Mouse (Mus musculus): ENCODE data around the gene Olfr70. TPM values are rescaled to one million over a fixed set of nuclear protein-coding genes. Genes with fewer than 3 reads are reported as not detected.
A peak's percentile ranks its signal among the peaks of the same experiment; 100 is the strongest.

Olfr70 gene
- polyA plus RNA-seq, 1 experiment: not detected

GRCm38 (mm10) chr4:43729794-43730550 is 29.4 kb upstream of the Olfr70 start, which contains the start of gene Spaar:
Gene Spaar (plus strand): TSS chr4:43730034.
- Histone ChIP-seq H3K27ac (ENCODE audit: insufficient read depth, low read length) (peak within 1 kb of the TSS; percentile 49), H3K4me3 (ENCODE audit: insufficient read depth, low read length) (no peak within 1 kb of the TSS), H3K4me1 (ENCODE audit: control insufficient read depth, insufficient read depth, low read length) (peaks cover 16% of the 10 kb centered on the region; the same call in 1 of the 2 replicates)
- no peak for TF ChIP-seq CTCF (IDR thresholded peaks at IDR 0.05; ENCODE audit: borderline replicate concordance, insufficient read depth, low read length)
- TF ChIP-seq POLR2A (IDR thresholded peaks at IDR 0.05; ENCODE audit: low read depth, low read length): no peak

DNA sequence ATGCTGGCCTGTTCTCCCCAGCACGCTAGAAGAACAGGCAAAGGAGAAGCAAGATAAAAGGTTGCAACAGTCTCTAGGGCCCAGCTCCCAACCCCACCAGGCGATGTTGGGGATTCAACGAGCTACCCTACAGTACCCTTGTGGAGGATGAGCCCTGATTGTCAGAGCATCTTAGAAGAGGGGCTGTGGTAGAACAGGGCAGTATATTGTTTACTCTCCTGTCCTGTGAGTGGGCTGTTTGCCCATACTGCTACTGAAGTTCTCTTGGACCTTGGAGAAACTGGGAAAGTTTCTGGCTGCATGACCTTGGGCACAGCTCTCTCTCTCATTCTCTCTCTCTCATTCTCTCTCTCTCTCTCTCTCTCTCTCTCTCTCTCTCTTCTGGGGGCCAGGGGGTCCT is 28.5 kb upstream of the Olfr70 start:
- peak overlapping the region; percentile 49 for H3K27ac ChIP-seq (ENCODE audit: insufficient read depth, low read length)
- TF ChIP-seq POLR2A (IDR thresholded peaks at IDR 0.05; ENCODE audit: low read depth, low read length): no peak
- TF ChIP-seq CTCF (IDR thresholded peaks at IDR 0.05; ENCODE audit: borderline replicate concordance, insufficient read depth, low read length): no peak
- no peak overlapping the region for H3K4me3 ChIP-seq (ENCODE audit: insufficient read depth, low read length)
- peaks cover 16% of the 10 kb centered on the region; the same call in 1 of the 2 replicates for H3K4me1 ChIP-seq (ENCODE audit: control insufficient read depth, insufficient read depth, low read length)

DNA sequence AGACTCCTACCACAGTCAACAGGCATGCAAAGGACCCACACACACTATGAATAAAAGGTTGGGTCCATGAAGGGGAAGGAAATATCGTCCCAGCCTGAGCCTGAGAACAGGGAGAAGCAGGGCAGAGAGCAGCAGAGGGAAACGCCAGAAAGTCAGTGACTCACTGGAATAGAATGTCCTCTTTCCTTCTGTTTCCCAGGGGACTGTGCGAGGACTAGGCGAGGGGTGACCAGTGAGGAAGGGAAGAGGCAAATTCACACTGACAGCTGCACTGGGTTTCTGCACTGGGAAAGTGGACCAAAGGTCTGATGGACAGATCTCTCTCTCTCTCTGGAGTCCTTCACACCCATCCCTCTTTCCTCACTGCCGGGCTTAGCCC is 28.0 kb upstream of the Olfr70 start:
- H3K4me3 ChIP-seq (ENCODE audit: insufficient read depth, low read length): no peak overlapping the region
- no peak for TF ChIP-seq CTCF (IDR thresholded peaks at IDR 0.05; ENCODE audit: borderline replicate concordance, insufficient read depth, low read length)
- peak overlapping the region; percentile 49 for H3K27ac ChIP-seq (ENCODE audit: insufficient read depth, low read length)
- peaks cover 16% of the 10 kb centered on the region; the same call in 1 of the 2 replicates for H3K4me1 ChIP-seq (ENCODE audit: control insufficient read depth, insufficient read depth, low read length)

DNA sequence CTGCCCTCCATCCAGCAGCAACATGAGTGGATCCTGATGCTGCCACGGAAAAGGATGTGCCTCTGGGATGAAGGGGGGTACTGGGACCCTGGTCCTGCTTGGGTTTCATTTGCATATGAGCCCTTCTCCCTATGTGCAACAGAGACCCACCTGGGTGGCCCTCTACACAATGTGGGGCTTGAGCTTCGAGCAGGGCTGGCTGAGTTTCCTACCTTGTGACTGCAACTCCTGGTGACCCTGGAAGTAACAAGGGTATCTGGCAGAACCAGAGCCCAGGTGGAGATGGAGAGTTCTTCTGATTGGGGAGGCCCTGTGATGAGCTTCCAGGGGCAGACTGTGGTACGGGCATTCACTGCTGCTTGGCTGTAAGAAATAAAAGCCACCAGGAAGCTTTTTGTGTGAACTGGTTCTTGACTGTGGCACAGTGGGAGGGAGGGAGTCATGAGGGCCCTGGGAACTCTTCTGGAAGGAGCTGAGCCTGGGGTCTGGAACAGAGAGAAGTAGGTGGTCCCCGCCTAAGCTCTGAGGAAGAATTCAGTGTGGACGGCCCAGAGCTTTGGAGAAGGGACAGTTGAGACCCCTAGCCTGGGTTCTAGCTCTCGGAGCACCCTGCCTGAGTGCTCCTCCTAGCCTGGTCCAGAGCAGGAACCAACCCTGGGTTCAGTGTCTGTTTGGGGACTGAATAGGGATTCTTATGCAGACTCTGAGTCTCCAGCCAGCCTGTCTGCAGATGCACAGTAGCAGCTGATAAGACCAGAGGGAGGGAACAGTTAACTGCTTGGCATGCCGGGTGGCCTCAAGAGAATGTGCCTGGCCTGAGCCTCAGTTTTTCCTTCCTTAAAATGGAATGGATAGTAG is 27.3 kb upstream of the Olfr70 start:
- Histone ChIP-seq H3K4me3 (ENCODE audit: insufficient read depth, low read length) (no peak overlapping the region), H3K4me1 (ENCODE audit: control insufficient read depth, insufficient read depth, low read length) (peaks cover 16% of the 10 kb centered on the region; the same call in 1 of the 2 replicates), H3K27ac (ENCODE audit: insufficient read depth, low read length) (peak overlapping the region; percentile 49)
- TF ChIP-seq CTCF (IDR thresholded peaks at IDR 0.05; ENCODE audit: borderline replicate concordance, insufficient read depth, low read length): no peak
- TF ChIP-seq POLR2A (IDR thresholded peaks at IDR 0.05; ENCODE audit: low read depth, low read length): no peak

GRCm38 (mm10) chr4:43726995-43727394 is 26.4 kb upstream of the Olfr70 start, which contains the start of gene Hrct1:
Gene Hrct1 (plus strand): TSS chr4:43727188.
- no peak for TF ChIP-seq CTCF (IDR thresholded peaks at IDR 0.05; ENCODE audit: borderline replicate concordance, insufficient read depth, low read length)
- TF ChIP-seq POLR2A (IDR thresholded peaks at IDR 0.05; ENCODE audit: low read depth, low read length): peak; percentile 31
- H3K4me3 ChIP-seq (ENCODE audit: insufficient read depth, low read length): no peak within 1 kb of the TSS
- H3K27ac ChIP-seq (ENCODE audit: insufficient read depth, low read length): peak within 1 kb of the TSS; percentile 49
- peaks cover 16% of the 10 kb centered on the region; the same call in 1 of the 2 replicates for H3K4me1 ChIP-seq (ENCODE audit: control insufficient read depth, insufficient read depth, low read length)

DNA sequence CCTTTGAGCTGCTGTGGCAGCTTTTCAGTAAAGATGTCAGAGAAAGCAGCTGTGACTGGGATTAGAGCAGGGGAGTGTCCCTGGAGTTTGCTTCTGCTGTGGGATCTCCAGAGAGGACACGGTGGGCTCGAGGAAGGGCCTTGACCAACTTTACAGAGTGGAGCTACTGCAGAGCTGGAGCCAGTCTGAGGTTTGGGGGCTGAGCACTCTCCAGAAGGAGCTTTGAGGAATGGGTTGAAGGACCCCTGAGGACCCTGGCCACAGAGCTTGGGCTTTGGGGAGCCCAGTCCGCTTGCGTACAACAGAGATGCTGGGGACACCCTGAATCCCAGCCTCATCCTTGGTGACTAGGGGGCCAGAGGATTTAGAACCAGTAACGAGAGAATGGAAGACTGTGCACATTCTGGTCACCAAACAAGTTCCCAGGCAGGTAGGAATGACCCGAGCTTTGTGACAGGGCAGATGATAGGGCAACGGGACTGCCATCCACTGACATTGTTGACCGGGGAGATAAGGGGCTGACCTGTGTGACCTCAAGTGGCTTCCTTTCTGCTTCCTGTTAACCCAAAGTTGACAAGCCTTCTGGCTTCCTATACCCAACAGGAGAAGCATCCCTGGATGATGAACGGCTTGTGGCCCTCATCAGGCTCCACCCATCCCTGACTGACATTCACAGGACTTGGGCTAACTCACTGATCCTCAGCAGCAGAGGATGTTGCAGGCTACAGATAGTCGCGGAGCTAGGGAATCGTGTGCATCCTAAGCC is 25.8 kb upstream of the Olfr70 start:
- no peak for TF ChIP-seq CTCF (IDR thresholded peaks at IDR 0.05; ENCODE audit: borderline replicate concordance, insufficient read depth, low read length)
- TF ChIP-seq POLR2A (IDR thresholded peaks at IDR 0.05; ENCODE audit: low read depth, low read length): no peak
- H3K4me3 ChIP-seq (ENCODE audit: insufficient read depth, low read length): no peak overlapping the region
- H3K27ac ChIP-seq (ENCODE audit: insufficient read depth, low read length): no peak overlapping the region
- H3K4me1 ChIP-seq (ENCODE audit: control insufficient read depth, insufficient read depth, low read length): peaks cover 16% of the 10 kb centered on the region; the same call in 1 of the 2 replicates

GRCm38 (mm10) chr4:43724764-43725163 is 24.2 kb upstream of the Olfr70 start:
- Histone ChIP-seq H3K4me3 (ENCODE audit: insufficient read depth, low read length) (no peak overlapping the region), H3K27ac (ENCODE audit: insufficient read depth, low read length) (no peak overlapping the region), H3K4me1 (ENCODE audit: control insufficient read depth, insufficient read depth, low read length) (peaks cover 16% of the 10 kb centered on the region; the same call in 1 of the 2 replicates)
- TF ChIP-seq POLR2A (IDR thresholded peaks at IDR 0.05; ENCODE audit: low read depth, low read length) (no peak), CTCF (IDR thresholded peaks at IDR 0.05; ENCODE audit: borderline replicate concordance, insufficient read depth, low read length) (no peak)

DNA sequence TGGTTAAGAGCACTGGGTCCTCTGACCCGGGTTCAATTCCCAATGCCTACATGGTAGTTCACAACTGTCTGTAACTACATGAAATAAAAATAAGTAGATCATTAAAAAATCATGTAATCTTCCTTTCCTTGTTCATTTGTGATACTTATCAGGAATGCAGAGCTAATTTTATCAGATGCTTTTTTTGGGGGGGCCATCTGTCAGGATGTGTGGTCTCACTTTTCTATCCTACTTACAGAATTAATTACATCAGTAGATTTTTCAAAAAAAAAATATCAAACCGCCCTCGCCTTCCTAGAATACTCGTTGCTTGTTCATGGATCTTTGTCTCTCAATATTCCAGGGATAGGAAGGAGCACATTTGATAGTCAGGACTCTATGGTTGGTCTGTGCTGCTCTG is 21.6 kb upstream of the Olfr70 start:
- H3K4me1 ChIP-seq (ENCODE audit: control insufficient read depth, insufficient read depth, low read length): 0 out of 2 replicates have a peak, but pooled peaks cover 4% of the 10 kb centered on the region
- TF ChIP-seq CTCF (IDR thresholded peaks at IDR 0.05; ENCODE audit: borderline replicate concordance, insufficient read depth, low read length) (no peak), POLR2A (IDR thresholded peaks at IDR 0.05; ENCODE audit: low read depth, low read length) (no peak)

More for the DNA sequence above, 21.6 kb upstream of the Olfr70 start:
- Histone ChIP-seq H3K4me3 (ENCODE audit: insufficient read depth, low read length) (no peak overlapping the region), H3K27ac (ENCODE audit: insufficient read depth, low read length) (no peak overlapping the region)
